Comparison of ENCODE assay signal across 11 mouse cellular contexts in the genomic region with DNA sequence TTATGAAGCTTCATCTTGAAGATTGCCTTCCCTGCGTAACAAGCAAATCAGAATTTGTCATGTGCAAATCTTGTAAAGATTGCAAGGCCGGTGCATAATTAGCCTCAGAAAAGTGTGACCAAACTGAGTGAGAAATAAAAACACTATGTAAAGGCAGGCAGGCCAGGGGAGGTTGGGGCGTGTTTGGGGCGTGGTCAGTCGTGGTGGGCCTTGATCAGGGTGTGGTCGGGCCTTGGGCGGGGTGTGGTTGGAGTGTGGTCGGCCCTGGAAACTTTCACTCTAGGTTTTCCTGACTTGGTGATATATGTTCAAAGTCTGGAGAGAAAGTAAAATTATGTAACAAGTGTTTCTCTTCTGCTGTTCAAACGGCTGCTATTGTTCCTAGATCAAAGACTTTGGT.
DNase-seq lines count a peak whose midpoint lies in the region; ATAC-seq lines count a peak whose summit lies in the region.
"Had no signal": no experiment of that assay in that cellular context is flagged by ENCODE, and none has a peak within 500 bp of the region (broad histone marks: within the 10 kb centered on the region; RNA-seq: fewer than 3 reads in every experiment).

No protein-coding gene starts in this region.

- H3K4me3 ChIP-seq in heart, embryonic 11.5 days (ENCODE audit: low read depth, low read length) = no peak overlapping the region
- H3K4me3 ChIP-seq in neural tube, embryonic 15.5 days (replicated peaks) = no peak overlapping the region
- H3K4me3 ChIP-seq: forebrain, embryonic 13.5 days; midbrain, embryonic 13.5 days had no signal

- WGBS in heart, embryonic 11.5 days (ENCODE audit: insufficient replicate concordance) = 64% methylated on average over 9 of the region's 9 CpGs
- WGBS in neural tube, embryonic 15.5 days = 67% methylated on average over 9 of the region's 9 CpGs

- no peak overlapping the region for H3K9ac ChIP-seq in heart, embryonic 11.5 days (ENCODE audit: low read depth, low read length)
- H3K9ac ChIP-seq in neural tube, embryonic 15.5 days (replicated peaks) = no peak overlapping the region
- H3K9ac ChIP-seq: forebrain, embryonic 13.5 days; midbrain, embryonic 13.5 days had no signal

- DNase-seq in heart, adult 8-10 months (ENCODE audit: low spot score) = no peak
- peak; percentile 85 for DNase-seq in induced T-regulatory cell, adult 2 months (ENCODE audit: low read depth)
- DNase-seq in monocyte, adult 2 months (ENCODE audit: low read depth in 1 of 2, low spot score in 2 of 2) = peak; percentile 11 to 65
- peak; percentile 69 for DNase-seq in thymus, postnatal 14 days
- DNase-seq in layer of hippocampus, postnatal 10 days (ENCODE audit: low spot score in 2 of 2) = no peak
- no peak for DNase-seq in neural tube, embryonic 10.5 days (ENCODE audit: extremely low spot score, low spot score)
- DNase-seq: cerebellum, adult 11 months had no signal

- H3K27me3 ChIP-seq in heart, embryonic 11.5 days (ENCODE audit: control insufficient read depth, insufficient read depth, low read length) = no peaks in the 10 kb centered on the region
- 0 out of 2 replicates have a peak, but pooled peaks cover 3% of the 10 kb centered on the region for H3K27me3 ChIP-seq in neural tube, embryonic 15.5 days (replicated peaks)
- H3K27me3 ChIP-seq: forebrain, embryonic 13.5 days; midbrain, embryonic 13.5 days had no signal

- ATAC-seq in heart, embryonic 11.5 days (replicated peaks; ENCODE audit: insufficient number of reproducible peaks, low FRiP score, low TSS enrichment) = peak; percentile 86
- ATAC-seq in neural tube, embryonic 15.5 days (ENCODE audit: low FRiP score) = no peak
- ATAC-seq: forebrain, embryonic 13.5 days; midbrain, embryonic 13.5 days had no signal

- H3K9me3 ChIP-seq in heart, embryonic 11.5 days (replicated peaks; ENCODE audit: control insufficient read depth, low read length) = no peaks in the 10 kb centered on the region
- no peaks in the 10 kb centered on the region for H3K9me3 ChIP-seq in neural tube, embryonic 15.5 days (replicated peaks)
- H3K9me3 ChIP-seq: forebrain, embryonic 13.5 days; midbrain, embryonic 13.5 days had no signal

- no peak overlapping the region for H3K27ac ChIP-seq in heart, embryonic 11.5 days (ENCODE audit: low read depth, low read length)
- no peak overlapping the region for H3K27ac ChIP-seq in neural tube, embryonic 15.5 days (replicated peaks)
- H3K27ac ChIP-seq: forebrain, embryonic 13.5 days; midbrain, embryonic 13.5 days had no signal

- H3K4me2 ChIP-seq in heart, embryonic 11.5 days = no peak overlapping the region
- no peak overlapping the region for H3K4me2 ChIP-seq in neural tube, embryonic 15.5 days
- H3K4me2 ChIP-seq: forebrain, embryonic 13.5 days; midbrain, embryonic 13.5 days had no signal

- no peaks in the 10 kb centered on the region for H3K36me3 ChIP-seq in heart, embryonic 11.5 days (ENCODE audit: control insufficient read depth, insufficient read depth, low read length)
- H3K36me3 ChIP-seq in neural tube, embryonic 15.5 days = no peaks in the 10 kb centered on the region
- H3K36me3 ChIP-seq: midbrain, embryonic 13.5 days had no signal

- 0 out of 2 replicates have a peak, but pooled peaks cover 5% of the 10 kb centered on the region for H3K4me1 ChIP-seq in heart, embryonic 11.5 days (ENCODE audit: control insufficient read depth, insufficient read depth, low read length)
- peaks cover 13% of the 10 kb centered on the region; the same call in 1 of the 2 replicates for H3K4me1 ChIP-seq in neural tube, embryonic 15.5 days
- H3K4me1 ChIP-seq: forebrain, embryonic 13.5 days had no signal

Comparison
In these comparisons a context has a peak if more than half of its experiments do, and no peak if none do; other contexts are left out.
1. DNase-seq: peak in induced T-regulatory cell, adult 2 months (single experiment), monocyte, adult 2 months (2 of 2) and thymus, postnatal 14 days (single experiment); none in heart, adult 8-10 months (single experiment), layer of hippocampus, postnatal 10 days (0 of 2) and neural tube, embryonic 10.5 days (single experiment).